Mouse (Mus musculus) skeletal muscle tissue, postnatal 0 days (tissue): Measurements from ENCODE around the gene Mtcl1. TPM values are rescaled to one million over a fixed set of nuclear protein-coding genes. Genes with fewer than 3 reads are reported as not detected.

Experiments
- polyA plus RNA-seq: library from polyadenylated mRNA; unstranded; fragments of >200 nt; fragmentation: Nextera tagmentation; extraction: Ambion mirVana; gene quantifications from 2 replicates; pipeline ENCODE4 v1.2.1, GENCODE M21; 2015

Gene Mtcl1
- polyA plus RNA-seq = 5.5 and 6.4 TPM in 2 replicates

GRCm38 (mm10) chr17:66449460-66450341, at the start of gene Mtcl1:
Mtcl1 (minus strand) TSS chr17:66449750.

Other genes starting within 250 kb of the Mtcl1 start
- gene Rab12, start 70.0 kb upstream of the Mtcl1 start, polyA plus RNA-seq = 75.7 and 87.2 TPM in 2 replicates
- not detected in 2 replicates for gene Themis3, start 144.9 kb upstream of the Mtcl1 start, polyA plus RNA-seq